Mouse (Mus musculus) embryonic fibroblast, embryonic 13.5 days (primary cell): Measurements from ENCODE around the gene Ptger4. TPM values are rescaled to one million over a fixed set of nuclear protein-coding genes. Genes with fewer than 3 reads are reported as not detected.

Experiments used
- H3K27ac ChIP-seq: 2 replicates; pipeline ENCODE4 v1.5.1; 2012; ENCODE audit warnings: low read length, control low read depth, inconsistent platforms; ENCODE audit not compliant: insufficient read depth
- H3K4me1 ChIP-seq: 2 replicates; pipeline ENCODE4 v1.6.1; 2011; ENCODE audit warnings: low read length; ENCODE audit not compliant: control insufficient read depth, insufficient read depth
- H3K4me3 ChIP-seq: 2 replicates; pipeline ENCODE4 v1.5.1; 2011; ENCODE audit warnings: mild to moderate bottlenecking, control low read depth, low read length; ENCODE audit not compliant: insufficient read depth
- CTCF ChIP-seq: IDR thresholded peaks from 2 replicates; pipeline ENCODE4 v1.5.1; 2011; ENCODE audit warnings: mild to moderate bottlenecking, control low read depth, low read length, moderate library complexity, borderline replicate concordance; ENCODE audit not compliant: insufficient read depth
- POLR2A ChIP-seq: IDR thresholded peaks from 2 replicates; pipeline ENCODE4 v1.6.1; 2011; ENCODE audit warnings: low read depth, mild to moderate bottlenecking, control low read depth, low read length, moderate library complexity
- polyA plus RNA-seq: library from polyadenylated mRNA; stranded (reverse); fragments of >200 nt; gene quantifications from 2 replicates; pipeline ENCODE4 v1.2.4, GENCODE M21; 2011; ENCODE audit warnings: low read depth; ENCODE audit not compliant: missing spikeins, insufficient read length

The Ptger4 gene
- polyA plus RNA-seq, 1 experiment = 4.3 TPM

DNA sequence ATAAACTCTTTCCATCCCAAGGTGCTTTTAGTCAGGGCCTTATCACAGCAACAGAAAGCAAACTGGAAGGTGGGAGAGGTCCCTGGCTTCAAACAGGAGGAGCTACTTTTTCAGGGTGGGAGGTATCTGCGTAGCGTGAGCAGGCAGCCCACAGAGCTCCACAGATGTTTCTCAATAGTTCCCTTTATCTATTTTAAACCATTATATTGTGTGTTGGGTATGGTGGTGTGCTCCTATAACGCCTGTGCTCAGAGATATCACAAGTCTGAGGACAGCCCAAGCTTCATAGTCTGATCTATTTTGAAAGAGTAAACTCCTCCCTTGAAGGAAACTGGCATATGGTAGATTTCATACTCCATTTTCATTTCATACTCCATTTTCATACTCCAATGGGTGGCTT lies 17.0 kb upstream of the Ptger4 start:
- TF ChIP-seq POLR2A (no peak), CTCF (no peak)
- H3K27ac ChIP-seq = no peak overlapping the region
- H3K4me1 ChIP-seq = no peaks in the 10 kb centered on the region
- no peak overlapping the region for H3K4me3 ChIP-seq

DNA sequence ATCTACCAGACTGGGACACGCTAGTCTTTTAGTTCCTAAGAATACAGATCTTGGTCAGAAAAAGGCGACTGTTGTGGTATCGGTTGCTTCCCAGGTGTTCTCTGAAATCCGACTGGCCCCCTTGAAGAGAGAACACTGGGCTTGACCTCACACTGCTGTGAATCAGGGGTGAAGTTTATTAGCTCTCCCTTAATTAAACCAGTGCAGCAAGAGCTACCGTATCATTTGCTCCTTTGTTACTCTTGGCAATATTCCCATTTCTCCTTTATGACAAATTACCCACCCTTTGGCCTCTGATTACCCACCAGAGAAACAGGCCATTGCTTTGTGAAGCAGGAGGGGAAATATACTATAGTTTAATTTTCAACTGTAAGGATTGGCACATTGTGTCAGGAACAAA lies 16.2 kb upstream of the Ptger4 start:
- Histone ChIP-seq H3K4me1 (no peaks in the 10 kb centered on the region), H3K4me3 (no peak overlapping the region), H3K27ac (no peak overlapping the region)
- TF ChIP-seq CTCF = no peak
- no peak for TF ChIP-seq POLR2A

DNA sequence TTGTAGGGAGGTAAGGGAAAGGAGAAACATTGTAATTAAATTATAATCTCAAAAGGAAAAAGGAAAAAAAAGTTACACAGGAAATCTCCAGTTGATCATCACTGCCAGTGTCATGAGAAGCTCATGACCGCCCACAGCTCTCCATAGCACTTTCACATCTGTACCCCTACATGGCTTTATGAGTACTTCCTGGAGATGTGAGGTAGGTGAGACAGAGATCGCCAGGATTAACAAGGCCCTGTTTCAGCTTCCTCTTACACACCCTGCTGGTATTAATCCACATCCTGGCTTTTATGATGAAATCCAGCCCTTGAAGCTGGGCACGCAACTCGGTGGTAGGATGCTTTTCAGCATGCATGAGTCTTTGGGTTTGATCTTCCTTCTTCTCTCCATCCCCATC lies 6.2 kb upstream of the Ptger4 start:
- no peak overlapping the region for H3K4me3 ChIP-seq
- no peak for TF ChIP-seq CTCF
- TF ChIP-seq POLR2A = no peak
- H3K27ac ChIP-seq = no peak overlapping the region
- no peaks in the 10 kb centered on the region for H3K4me1 ChIP-seq

DNA sequence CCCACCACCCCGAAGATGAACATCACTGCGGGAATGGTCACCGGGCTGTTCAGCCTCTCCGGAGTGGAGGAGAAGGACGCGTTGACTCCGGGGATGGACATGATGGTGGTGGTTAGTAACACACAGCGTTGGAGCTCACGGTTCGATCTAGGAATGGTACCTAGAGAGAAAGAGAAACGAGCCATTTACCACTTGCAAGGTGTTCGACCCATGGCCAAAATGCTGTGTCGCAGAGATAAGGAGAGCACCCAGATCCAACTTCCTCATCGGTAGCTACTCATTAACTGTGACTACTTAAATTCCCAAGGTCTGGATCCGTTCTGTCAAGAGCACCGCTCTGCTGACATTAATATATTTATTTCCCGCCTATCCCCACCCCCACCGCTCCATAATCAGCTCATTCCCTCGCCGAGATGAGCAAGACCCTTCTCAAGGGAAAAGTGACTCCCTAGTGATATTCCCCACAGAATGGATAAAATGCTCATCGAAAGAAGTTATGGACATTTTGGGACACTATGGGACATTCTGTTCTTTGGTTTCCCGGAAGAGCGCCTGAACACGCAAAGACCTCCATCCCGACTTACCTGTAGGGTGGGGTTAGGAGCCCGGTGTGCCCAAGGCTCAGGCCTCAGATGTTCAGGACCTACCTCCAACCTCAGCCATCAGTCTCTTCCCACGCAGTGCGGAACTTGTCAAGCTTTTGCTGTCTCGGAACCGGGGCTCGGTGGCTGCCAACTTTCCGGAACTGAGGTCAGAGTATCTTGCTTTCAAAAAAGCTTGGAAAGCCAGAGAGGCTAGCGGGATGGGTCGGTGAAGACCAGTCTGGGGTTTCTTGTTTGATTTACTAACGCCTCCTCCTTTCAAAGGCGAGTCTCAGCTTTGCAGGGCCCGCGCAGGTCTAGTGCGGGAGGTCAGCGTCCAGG lies 690 bp downstream of the Ptger4 start:
- TF ChIP-seq POLR2A (no peak), CTCF (no peak)
- H3K4me3 ChIP-seq = peak overlapping the region; percentile 61
- no peaks in the 10 kb centered on the region; the same call in 1 of the 2 replicates for H3K4me1 ChIP-seq
- no peak overlapping the region for H3K27ac ChIP-seq

DNA sequence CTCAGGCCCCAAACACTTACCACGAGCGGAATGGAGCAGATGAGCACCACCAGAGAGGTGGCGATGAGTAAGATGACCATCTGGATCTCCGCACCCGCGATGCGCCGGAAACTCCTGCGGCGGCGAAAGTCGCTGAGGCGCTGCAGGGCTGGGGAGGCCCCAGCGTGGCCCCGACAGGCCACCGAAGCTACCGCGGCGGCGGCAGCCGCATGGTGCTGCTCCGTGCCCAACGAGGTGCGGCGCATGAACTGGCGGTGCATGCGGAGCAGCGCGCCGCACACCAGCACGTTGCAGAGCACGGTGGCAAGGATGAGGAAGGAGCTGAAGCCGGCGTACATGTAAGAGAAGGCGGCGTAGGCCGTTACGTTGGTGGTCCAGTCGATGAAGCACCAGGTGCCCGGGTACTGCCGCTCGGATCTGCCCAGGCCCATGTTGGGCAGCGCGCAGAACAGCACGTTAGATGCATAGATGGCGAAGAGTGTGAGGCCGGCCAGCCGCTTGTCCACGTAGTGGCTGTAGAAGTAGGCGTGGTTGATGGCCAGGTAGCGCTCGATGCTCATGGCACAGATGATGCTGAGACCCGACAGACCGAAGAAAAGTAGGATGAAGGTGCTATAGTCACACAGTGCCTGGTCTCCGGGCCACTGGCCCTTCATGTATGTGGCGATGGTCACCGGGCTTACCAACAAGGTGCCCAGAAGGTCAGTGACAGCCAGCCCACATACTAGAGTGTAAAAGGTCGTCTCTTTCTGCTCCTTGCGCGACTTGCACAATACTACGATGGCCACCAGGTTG lies 1.5 kb downstream of the Ptger4 start:
- TF ChIP-seq CTCF (no peak), POLR2A (no peak)
- Histone ChIP-seq H3K4me1 (no peaks in the 10 kb centered on the region; the same call in 1 of the 2 replicates), H3K4me3 (peak overlapping the region; percentile 61), H3K27ac (no peak overlapping the region)

DNA sequence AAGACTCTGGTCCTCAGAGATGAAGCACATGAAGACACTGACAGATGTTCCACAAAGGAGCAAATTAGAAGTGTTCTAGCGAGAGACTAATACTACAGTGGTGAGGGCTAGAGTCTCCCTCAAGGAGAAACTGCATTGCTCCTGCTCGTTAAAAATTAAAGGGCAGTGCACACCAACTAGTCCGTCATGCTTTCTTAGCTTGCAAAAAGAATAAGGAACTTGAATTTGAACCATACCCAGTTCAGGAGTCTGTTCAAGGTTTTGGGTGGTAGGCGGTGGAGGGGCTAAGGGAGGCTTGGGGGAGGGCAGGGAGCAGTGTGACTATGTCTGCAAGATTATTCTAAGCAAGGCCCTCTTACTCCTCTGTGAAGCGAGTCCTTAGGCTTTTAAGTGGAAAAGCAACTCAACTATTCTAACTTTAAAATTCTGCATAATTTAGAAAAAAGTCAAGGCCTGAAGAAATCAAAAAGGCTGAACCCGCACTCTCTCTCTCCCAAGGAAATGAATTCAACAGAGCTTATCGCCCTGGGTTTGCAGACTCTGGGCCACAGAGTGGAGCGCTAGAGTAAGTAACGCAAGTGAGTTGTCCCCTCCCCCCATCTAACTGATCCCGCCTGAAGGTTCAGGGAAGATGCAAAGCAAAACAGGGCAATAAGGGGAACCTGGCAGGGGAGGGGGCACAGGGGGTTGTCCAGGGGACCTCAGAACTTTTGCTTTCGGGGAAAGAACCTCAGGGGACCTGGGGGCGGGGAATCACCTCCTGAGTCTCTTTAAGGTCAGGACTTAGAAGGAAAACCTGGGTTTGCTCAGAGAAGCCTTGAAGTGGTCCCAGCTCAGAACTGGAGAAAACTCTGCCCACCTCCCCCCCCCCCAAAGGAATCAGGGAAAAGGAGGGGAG lies 2.4 kb downstream of the Ptger4 start:
- Histone ChIP-seq H3K4me3 (peak overlapping the region; percentile 61), H3K27ac (no peak overlapping the region)
- TF ChIP-seq CTCF (peak; percentile 25; the same call in 1 of the 2 replicates), POLR2A (no peak)

DNA sequence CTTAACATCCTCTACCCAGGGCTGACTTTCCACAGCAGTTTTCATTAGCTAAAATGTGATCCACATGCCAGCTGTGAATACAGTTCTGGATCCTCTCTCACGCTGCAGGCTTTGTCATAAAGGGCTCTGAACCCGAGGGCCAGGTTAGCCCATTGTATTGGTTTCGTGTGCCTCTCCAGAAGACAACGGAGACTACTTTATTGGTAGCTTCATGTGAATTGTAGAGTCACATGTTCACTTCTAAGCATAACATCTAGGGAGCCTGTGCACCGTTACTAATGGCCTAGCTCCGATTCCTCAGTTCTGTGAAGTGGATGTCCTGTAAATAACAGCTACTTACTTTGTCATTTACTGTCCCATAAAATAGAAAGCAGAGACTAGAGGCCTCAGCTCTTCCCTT lies 3.6 kb downstream of the Ptger4 start:
- TF ChIP-seq CTCF (no peak), POLR2A (no peak)
- no peak overlapping the region for H3K4me3 ChIP-seq
- H3K4me1 ChIP-seq = no peaks in the 10 kb centered on the region; the same call in none of the 2 replicates
- 0 out of 2 replicates have a peak overlapping the region, but pooled peaks have one; percentile 23 for H3K27ac ChIP-seq

More for the DNA sequence above, 2.4 kb downstream of the Ptger4 start:
- H3K4me1 ChIP-seq = no peaks in the 10 kb centered on the region; the same call in 1 of the 2 replicates

DNA sequence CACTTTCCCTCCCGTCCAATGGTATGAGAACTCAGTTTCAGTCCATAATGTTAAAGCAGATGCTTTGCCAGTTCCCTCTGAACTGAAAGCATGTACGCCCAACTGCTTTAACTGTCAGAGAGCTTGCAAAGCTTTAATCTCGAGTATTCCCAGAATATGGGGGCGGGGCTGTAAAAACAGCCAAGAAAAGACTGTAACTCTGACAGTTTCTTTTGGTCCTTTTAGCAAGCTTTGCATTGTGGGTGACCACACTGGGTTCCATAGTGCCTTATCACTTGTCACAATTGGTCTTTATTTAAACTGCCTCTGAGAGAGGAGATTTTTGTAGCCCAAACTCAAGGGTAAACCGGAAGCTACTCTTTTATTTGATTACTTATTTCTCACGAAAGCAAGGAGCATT lies 4.1 kb downstream of the Ptger4 start:
- 0 out of 2 replicates have a peak overlapping the region, but pooled peaks have one; percentile 23 for H3K27ac ChIP-seq
- H3K4me3 ChIP-seq = no peak overlapping the region
- no peak for TF ChIP-seq CTCF
- TF ChIP-seq POLR2A = no peak
- H3K4me1 ChIP-seq = no peaks in the 10 kb centered on the region; the same call in none of the 2 replicates

DNA sequence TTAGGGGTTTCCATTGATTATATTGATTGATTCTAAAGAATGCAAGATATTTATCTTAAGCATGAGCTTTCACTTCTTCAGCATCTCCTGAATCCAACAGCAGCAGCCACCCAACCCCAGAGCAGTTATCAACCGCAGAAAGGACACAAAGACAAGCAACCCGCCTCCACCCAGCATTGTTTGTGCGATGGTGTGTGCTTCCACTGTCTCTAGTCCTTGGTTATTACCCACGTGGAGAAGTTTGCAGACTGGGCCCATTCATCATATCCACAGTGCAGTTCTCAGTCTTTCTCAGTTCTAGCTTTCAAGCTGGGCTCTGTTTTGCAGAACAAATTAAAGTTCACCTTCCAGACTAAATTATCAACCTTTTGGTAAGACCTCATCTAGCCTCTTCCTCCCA lies 4.6 kb downstream of the Ptger4 start:
- TF ChIP-seq CTCF (no peak), POLR2A (no peak)
- H3K27ac ChIP-seq = no peak overlapping the region; the same call in 1 of the 2 replicates
- no peaks in the 10 kb centered on the region; the same call in none of the 2 replicates for H3K4me1 ChIP-seq
- no peak overlapping the region for H3K4me3 ChIP-seq
